16 mouse cellular contexts compared by ENCODE assay signal in the genomic region with DNA sequence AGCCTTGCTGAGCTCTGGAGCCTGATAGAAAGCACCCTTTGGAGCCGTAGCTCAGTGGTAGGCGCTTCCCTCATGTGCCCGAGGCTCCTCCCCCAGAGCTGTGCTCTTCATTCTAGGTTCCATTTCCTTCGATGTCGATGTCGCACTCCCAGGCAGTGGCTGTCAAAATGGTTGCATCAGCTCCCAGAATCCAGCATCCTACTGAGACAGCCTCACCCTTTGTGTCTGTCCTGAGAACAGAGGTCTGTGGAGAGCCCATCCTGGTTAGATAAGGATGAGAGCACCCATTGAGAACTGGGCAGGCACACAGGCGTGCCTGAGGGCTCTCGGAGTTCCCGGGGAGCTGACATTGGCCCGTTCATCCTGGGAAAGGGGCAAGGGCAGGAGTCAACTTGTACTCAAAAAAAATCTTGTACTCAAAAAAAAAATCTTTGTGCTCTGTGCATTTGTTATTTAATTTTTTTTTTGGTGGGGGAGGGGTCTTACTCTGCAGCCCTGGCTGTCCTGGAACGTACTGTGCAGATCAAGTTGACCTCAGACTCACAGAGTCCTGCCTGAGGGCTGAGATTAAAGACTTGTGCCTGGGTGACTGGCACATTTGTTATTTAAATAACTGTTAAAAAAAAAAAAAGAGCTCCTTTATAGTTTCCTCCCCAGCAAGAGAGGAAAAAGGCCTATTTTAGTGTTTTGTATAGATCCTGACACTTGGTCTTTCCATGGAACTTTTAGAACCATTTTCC. TPM values are rescaled to one million over a fixed set of nuclear protein-coding genes. Genes with fewer than 3 reads are reported as not detected.
DNase-seq lines count a peak whose midpoint lies in the region; ATAC-seq and TF ChIP-seq lines count a peak whose summit lies in the region.
"Had no signal": no experiment of that assay in that cellular context is flagged by ENCODE, and none has a peak within 500 bp of the region (broad histone marks: within the 10 kb centered on the region; RNA-seq: fewer than 3 reads in every experiment).

No protein-coding gene starts in this region.

- ATAC-seq in hindbrain, embryonic 11.5 days (ENCODE audit: low FRiP score) = peak; percentile 77
- ATAC-seq in hindbrain, postnatal 0 days = no peak
- peak; percentile 24; the same call in 1 of the 2 replicates for ATAC-seq in hindbrain, embryonic 16.5 days

- no peak for TF ChIP-seq CTCF in hindbrain, postnatal 0 days (IDR thresholded peaks at IDR 0.05; ENCODE audit: low read depth)

- no peak overlapping the region; the same call in 1 of the 2 replicates for H3K4me2 ChIP-seq in hindbrain, embryonic 11.5 days (replicated peaks; ENCODE audit: low read depth, low read length)
- H3K4me2 ChIP-seq in hindbrain, postnatal 0 days (ENCODE audit: low read depth, low read length) = no peak overlapping the region
- no peak overlapping the region for H3K4me2 ChIP-seq in hindbrain, embryonic 16.5 days (ENCODE audit: low read length)
- H3K4me2 ChIP-seq: stomach, embryonic 15.5 days had no signal

- no peak overlapping the region for H3K4me3 ChIP-seq in hindbrain, embryonic 11.5 days (ENCODE audit: low read depth, low read length)
- no peak overlapping the region for H3K4me3 ChIP-seq in hindbrain, postnatal 0 days (ENCODE audit: low read length)
- 0 out of 2 replicates have a peak overlapping the region, but pooled peaks have one; percentile 23 for H3K4me3 ChIP-seq in embryonic facial prominence, embryonic 10.5 days
- no peak overlapping the region for H3K4me3 ChIP-seq in hindbrain, embryonic 16.5 days (ENCODE audit: low read length)
- H3K4me3 ChIP-seq: gastrocnemius, adult 2 months; stomach, embryonic 15.5 days had no signal

- no peaks in the 10 kb centered on the region for H3K9me3 ChIP-seq in hindbrain, embryonic 11.5 days (ENCODE audit: control insufficient read depth, low read length)
- no peaks in the 10 kb centered on the region for H3K9me3 ChIP-seq in hindbrain, postnatal 0 days (ENCODE audit: low read length)
- 0 out of 2 replicates have a peak, but pooled peaks cover 3% of the 10 kb centered on the region for H3K9me3 ChIP-seq in embryonic facial prominence, embryonic 10.5 days
- H3K9me3 ChIP-seq in hindbrain, embryonic 16.5 days (ENCODE audit: control insufficient read depth, low read length) = no peaks in the 10 kb centered on the region
- H3K9me3 ChIP-seq: stomach, embryonic 15.5 days had no signal

- H3K9ac ChIP-seq in hindbrain, embryonic 11.5 days (ENCODE audit: low read depth, low read length) = no peak overlapping the region
- no peak overlapping the region for H3K9ac ChIP-seq in hindbrain, postnatal 0 days (replicated peaks; ENCODE audit: low read length)
- H3K9ac ChIP-seq in hindbrain, embryonic 16.5 days (ENCODE audit: low read depth, low read length) = no peak overlapping the region
- H3K9ac ChIP-seq: stomach, embryonic 15.5 days had no signal

- DNase-seq in hindbrain, embryonic 11.5 days (ENCODE audit: low spot score) = peak; percentile 41
- DNase-seq in hindbrain, postnatal 0 days (ENCODE audit: low spot score) = no peak
- peak; percentile 57 for DNase-seq in MN1 (ENCODE audit: low spot score)
- no peak for DNase-seq in embryonic facial prominence, embryonic 10.5 days (ENCODE audit: low spot score)
- no peak for DNase-seq in right cerebral cortex, adult 2 months (ENCODE audit: low spot score in 2 of 2)
- DNase-seq in right cerebral cortex, postnatal 25 days = no peak
- no peak for DNase-seq in thymus, postnatal 10 days (ENCODE audit: low spot score in 2 of 2)
- DNase-seq: cerebellum, adult 9-11 months; gastrocnemius, adult 2 months; heart, postnatal 4 days; thymus, postnatal 36 days had no signal

- WGBS in hindbrain, embryonic 11.5 days = 18% methylated on average over 11 of the region's 11 CpGs
- WGBS in hindbrain, postnatal 0 days = 20% methylated on average over 11 of the region's 11 CpGs
- WGBS in embryonic facial prominence, embryonic 10.5 days = 13% methylated on average over 11 of the region's 11 CpGs
- WGBS in hindbrain, embryonic 16.5 days = 25% methylated on average over 11 of the region's 11 CpGs

- no peak overlapping the region for H3K27ac ChIP-seq in hindbrain, embryonic 11.5 days (ENCODE audit: low read depth, low read length)
- H3K27ac ChIP-seq in hindbrain, postnatal 0 days = no peak overlapping the region
- H3K27ac ChIP-seq in embryonic facial prominence, embryonic 10.5 days (replicated peaks) = no peak overlapping the region
- no peak overlapping the region for H3K27ac ChIP-seq in hindbrain, embryonic 16.5 days (ENCODE audit: low read depth, low read length)
- H3K27ac ChIP-seq: gastrocnemius, adult 2 months; kidney, postnatal 0 days; stomach, embryonic 15.5 days had no signal

- H3K27me3 ChIP-seq in hindbrain, embryonic 11.5 days (ENCODE audit: control insufficient read depth, insufficient read depth, low read length) = no peaks in the 10 kb centered on the region
- no peaks in the 10 kb centered on the region for H3K27me3 ChIP-seq in hindbrain, postnatal 0 days (ENCODE audit: insufficient read depth, low read length)
- H3K27me3 ChIP-seq in embryonic facial prominence, embryonic 10.5 days (replicated peaks; ENCODE audit: low read depth, poor library complexity, severe bottlenecking) = peaks cover 52% of the 10 kb centered on the region
- H3K27me3 ChIP-seq in hindbrain, embryonic 16.5 days (replicated peaks; ENCODE audit: control insufficient read depth, insufficient read depth, low read length) = no peaks in the 10 kb centered on the region
- H3K27me3 ChIP-seq: stomach, embryonic 15.5 days had no signal

- H3K36me3 ChIP-seq in hindbrain, embryonic 11.5 days (ENCODE audit: control insufficient read depth, insufficient read depth, low read length) = no peaks in the 10 kb centered on the region
- H3K36me3 ChIP-seq in hindbrain, postnatal 0 days (ENCODE audit: insufficient read depth, low read length) = no peaks in the 10 kb centered on the region
- H3K36me3 ChIP-seq in embryonic facial prominence, embryonic 10.5 days (replicated peaks) = no peaks in the 10 kb centered on the region
- no peaks in the 10 kb centered on the region for H3K36me3 ChIP-seq in hindbrain, embryonic 16.5 days (ENCODE audit: control insufficient read depth, insufficient read depth, low read length)
- H3K36me3 ChIP-seq: stomach, embryonic 15.5 days had no signal

- no peaks in the 10 kb centered on the region for H3K4me1 ChIP-seq in hindbrain, embryonic 11.5 days (replicated peaks; ENCODE audit: control insufficient read depth, insufficient read depth, low read length)
- no peaks in the 10 kb centered on the region for H3K4me1 ChIP-seq in hindbrain, postnatal 0 days (ENCODE audit: insufficient read depth, low read length)
- peaks cover 23% of the 10 kb centered on the region for H3K4me1 ChIP-seq in embryonic facial prominence, embryonic 10.5 days
- peaks cover 5% of the 10 kb centered on the region for H3K4me1 ChIP-seq in hindbrain, embryonic 16.5 days (ENCODE audit: control insufficient read depth, insufficient read depth, low read depth, low read length)
- H3K4me1 ChIP-seq: stomach, embryonic 15.5 days had no signal

RNA-seq across cellular contexts. Expression of gene Tmem132b, which starts 18.3 kb away (rescaled TPM):
- polyA plus RNA-seq in hindbrain, embryonic 11.5 days (2014; fragmentation: Nextera tagmentation; extraction: Ambion mirVana) = 0.70 and 0.74 TPM in 2 replicates
- total RNA-seq in hindbrain, postnatal 0 days (2014; rRNA removed) = 45.9 and 46.6 TPM in 2 replicates
- polyA plus RNA-seq in hindbrain, postnatal 0 days (2015; fragmentation: Nextera tagmentation; extraction: Ambion mirVana) = 6.1 and 6.9 TPM in 2 replicates
- 0.23 and 0.34 TPM in 2 replicates for polyA plus RNA-seq in embryonic facial prominence, embryonic 10.5 days (2016; fragmentation: Nextera tagmentation; extraction: Ambion mirVana)
- 3.9 and 4.2 TPM in 2 replicates for polyA plus RNA-seq in hindbrain, embryonic 16.5 days (2015; fragmentation: Nextera tagmentation; extraction: Ambion mirVana)
- total RNA-seq: liver, adult 2 months had no signal
- polyA plus RNA-seq: liver, adult 2 months; lung, embryonic 16.5 days had no signal

Comparison
In these comparisons a context has a peak if more than half of its experiments do, and no peak if none do; other contexts are left out.
1. DNase-seq: peak in hindbrain, embryonic 11.5 days (single experiment) and MN1 (single experiment); none in hindbrain, postnatal 0 days (single experiment), embryonic facial prominence, embryonic 10.5 days (single experiment), right cerebral cortex, adult 2 months (0 of 2), right cerebral cortex, postnatal 25 days (single experiment) and thymus, postnatal 10 days (0 of 2).